Mouse (Mus musculus): ENCODE measurements around the gene Bdp1. TPM values are rescaled to one million over a fixed set of nuclear protein-coding genes. Genes with fewer than 3 reads are reported as not detected.

Gene Bdp1
- total RNA-seq, 2 experiments from 2014 or later: 11.7 to 12.1 TPM

- DNase-seq: peak; percentile 88
- intact Hi-C loops (cut with DNase I; ENCODE audit: low total_unique reads): no loop called here
Observed at GRCm38 (mm10) chr13:100014906-100015895, 88.7 kb downstream of the Bdp1 start, which contains the start of gene Mccc2. Gene Mccc2 (minus strand): TSS chr13:100015639.

GRCm38 (mm10) chr13:100005911-100006496 is 97.9 kb downstream of the Bdp1 start:
- intact Hi-C loops (cut with DNase I; ENCODE audit: low total_unique reads): no loop called here
- no peak for DNase-seq

- intact Hi-C loops (cut with DNase I; ENCODE audit: low total_unique reads): no loop called here
- peak; percentile 87 for DNase-seq
Observed at GRCm38 (mm10) chr13:100001790-100002196, 102.1 kb downstream of the Bdp1 start.

GRCm38 (mm10) chr13:99999078-99999477 is 104.8 kb downstream of the Bdp1 start:
- intact Hi-C loops (cut with DNase I; ENCODE audit: low total_unique reads): no loop called here
- DNase-seq: no peak

GRCm38 (mm10) chr13:99998099-99998498 is 105.8 kb downstream of the Bdp1 start:
- no peak for DNase-seq
- intact Hi-C loops (cut with DNase I; ENCODE audit: low total_unique reads): no loop called here

- intact Hi-C loops (cut with DNase I; ENCODE audit: low total_unique reads): no loop called here
Observed at GRCm38 (mm10) chr13:99989592-99989991, 114.3 kb downstream of the Bdp1 start.

GRCm38 (mm10) chr13:99983320-99983719 is 120.5 kb downstream of the Bdp1 start:
- intact Hi-C loops (cut with DNase I; ENCODE audit: low total_unique reads): no loop called here
- no peak for DNase-seq

More at GRCm38 (mm10) chr13:99989592-99989991, 114.3 kb downstream of the Bdp1 start:
- no peak for DNase-seq

- intact Hi-C loops (cut with DNase I; ENCODE audit: low total_unique reads): no loop called here
- no peak for DNase-seq
Observed at GRCm38 (mm10) chr13:99979406-99979805, 124.5 kb downstream of the Bdp1 start.

GRCm38 (mm10) chr13:99970089-99970488 is 133.8 kb downstream of the Bdp1 start:
- intact Hi-C loops (cut with DNase I; ENCODE audit: low total_unique reads): no loop called here
- no peak for DNase-seq

Other genes with a start within 250 kb of the Bdp1 start
- gene Cartpt, start 203.0 kb downstream of the Bdp1 start, total RNA-seq (2021): not detected
- gene Mccc2, start 88.4 kb downstream of the Bdp1 start, total RNA-seq (2021): 10 to 100 TPM; 35.3 to 37.4 TPM
- gene Serf1, start 3.9 kb upstream of the Bdp1 start, total RNA-seq (2021): 10 to 100 TPM; 11.0 to 12.7 TPM
- gene Smn1, start 20.8 kb upstream of the Bdp1 start, total RNA-seq (2021): 10 to 100 TPM; 16.6 to 16.9 TPM
- gene Naip2, start 98.0 kb upstream of the Bdp1 start, total RNA-seq (2021): under 1 TPM in 1 of 2 experiments, not detected in 1; 0.08 TPM
- gene Naip5, start 142.3 kb upstream of the Bdp1 start, total RNA-seq (2021): under 1 TPM; 0.08 to 0.13 TPM
- under 1 TPM; 0.08 to 0.09 TPM for gene Naip6, start 213.6 kb upstream of the Bdp1 start, total RNA-seq (2021)

Data from gastrocnemius, postnatal 14 days (tissue).